Mouse (Mus musculus): Measurements from ENCODE around the gene C1ql1. TPM values are rescaled to one million over a fixed set of nuclear protein-coding genes. Genes with fewer than 3 reads are reported as not detected.
A peak's percentile ranks its signal among the peaks of the same experiment; 100 is the strongest.

The C1ql1 gene
- total RNA-seq, 1 experiment from 2014 or later, result 49.7 TPM

DNA sequence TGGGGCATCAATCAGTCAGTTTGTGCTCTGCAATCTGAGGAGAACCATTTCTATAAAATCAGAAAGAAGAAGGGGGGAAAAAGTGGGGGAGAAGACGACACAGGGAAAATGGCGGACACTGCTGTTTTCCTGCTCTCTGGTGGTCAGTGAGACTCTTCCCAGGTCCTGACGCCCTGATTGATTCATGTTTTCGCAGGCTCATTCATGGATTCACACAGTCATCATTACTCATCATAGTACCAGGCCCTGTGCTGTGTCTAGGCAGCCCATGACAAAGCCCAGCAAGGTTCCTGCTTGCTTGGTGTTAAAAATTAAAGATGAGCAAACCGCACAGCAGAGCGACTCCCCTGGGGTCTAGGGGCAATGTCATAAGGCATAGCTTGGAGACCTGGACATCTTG, 11.9 kb upstream of the C1ql1 start:
- DNase-seq, result no peak

DNA sequence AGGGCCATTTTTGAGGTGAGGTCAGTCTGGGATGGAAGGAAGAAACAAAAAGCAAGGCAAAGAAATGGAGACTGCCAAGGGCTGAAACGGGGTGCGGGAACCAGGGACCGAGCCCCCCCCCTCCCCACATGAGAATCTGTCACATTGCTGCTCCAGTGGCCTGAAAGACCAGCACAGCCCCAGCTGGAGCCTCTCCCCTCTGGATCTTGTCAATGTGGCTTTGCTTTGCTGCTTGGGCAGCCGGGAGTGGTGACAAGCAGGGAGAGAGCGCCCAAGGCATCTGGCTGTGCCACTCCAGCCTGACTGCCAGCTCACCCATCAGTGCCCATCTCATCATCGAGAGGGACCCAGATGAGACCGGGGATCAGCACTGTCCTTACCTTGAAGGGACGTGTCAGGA, 11.2 kb upstream of the C1ql1 start:
- DNase-seq, result no peak

DNA sequence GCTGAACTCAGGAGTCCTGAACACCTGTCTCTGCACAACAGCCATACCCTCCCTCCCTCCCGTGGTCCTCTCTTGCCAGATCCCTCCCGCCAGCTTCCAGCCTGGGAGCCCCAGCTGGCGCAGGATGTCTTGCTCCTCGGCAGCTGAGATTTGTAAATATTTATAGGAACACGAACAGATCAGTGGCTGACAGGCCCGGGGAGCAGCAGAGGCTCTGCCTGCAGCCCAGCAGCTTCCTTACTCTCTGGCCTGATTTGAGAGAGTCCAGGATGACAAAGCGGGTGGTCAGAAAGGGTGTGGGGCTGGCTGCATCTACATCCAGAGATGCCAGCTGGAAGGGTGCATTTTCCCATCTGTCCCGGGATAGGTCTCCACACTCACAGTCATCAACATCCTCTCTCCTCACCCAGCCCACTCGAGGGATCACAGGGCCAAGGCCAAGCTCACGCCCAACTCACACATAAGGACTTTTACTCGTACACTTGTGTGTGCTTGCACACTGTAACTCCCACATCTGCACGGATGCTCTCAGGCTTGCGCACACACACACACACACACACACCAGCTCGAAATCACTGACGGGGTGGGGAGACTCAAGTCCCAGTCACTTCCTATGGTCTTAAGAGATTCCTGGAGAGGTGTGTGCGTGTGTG, 10.6 kb upstream of the C1ql1 start:
- DNase-seq, result no peak

DNA sequence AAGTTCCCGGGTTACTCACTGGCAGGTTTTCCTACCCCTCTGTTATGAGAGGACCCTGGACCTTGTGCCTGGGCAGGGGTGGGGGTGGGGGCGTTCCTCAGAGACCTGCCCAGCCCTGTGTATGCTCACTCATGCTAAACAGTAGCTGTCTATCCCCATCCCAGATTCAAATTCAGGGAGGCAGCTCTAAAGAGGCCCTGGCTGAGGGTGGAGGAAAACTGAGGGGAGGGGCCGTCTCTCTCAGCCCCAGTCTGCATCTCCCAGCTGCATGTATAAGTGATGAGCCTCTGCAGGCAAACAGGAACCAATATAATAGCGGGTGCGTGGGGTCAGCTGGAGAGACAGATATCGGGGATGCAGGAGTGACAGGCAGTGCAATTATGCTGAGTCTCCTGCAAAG, 6.4 kb upstream of the C1ql1 start:
- DNase-seq, result no peak

DNA sequence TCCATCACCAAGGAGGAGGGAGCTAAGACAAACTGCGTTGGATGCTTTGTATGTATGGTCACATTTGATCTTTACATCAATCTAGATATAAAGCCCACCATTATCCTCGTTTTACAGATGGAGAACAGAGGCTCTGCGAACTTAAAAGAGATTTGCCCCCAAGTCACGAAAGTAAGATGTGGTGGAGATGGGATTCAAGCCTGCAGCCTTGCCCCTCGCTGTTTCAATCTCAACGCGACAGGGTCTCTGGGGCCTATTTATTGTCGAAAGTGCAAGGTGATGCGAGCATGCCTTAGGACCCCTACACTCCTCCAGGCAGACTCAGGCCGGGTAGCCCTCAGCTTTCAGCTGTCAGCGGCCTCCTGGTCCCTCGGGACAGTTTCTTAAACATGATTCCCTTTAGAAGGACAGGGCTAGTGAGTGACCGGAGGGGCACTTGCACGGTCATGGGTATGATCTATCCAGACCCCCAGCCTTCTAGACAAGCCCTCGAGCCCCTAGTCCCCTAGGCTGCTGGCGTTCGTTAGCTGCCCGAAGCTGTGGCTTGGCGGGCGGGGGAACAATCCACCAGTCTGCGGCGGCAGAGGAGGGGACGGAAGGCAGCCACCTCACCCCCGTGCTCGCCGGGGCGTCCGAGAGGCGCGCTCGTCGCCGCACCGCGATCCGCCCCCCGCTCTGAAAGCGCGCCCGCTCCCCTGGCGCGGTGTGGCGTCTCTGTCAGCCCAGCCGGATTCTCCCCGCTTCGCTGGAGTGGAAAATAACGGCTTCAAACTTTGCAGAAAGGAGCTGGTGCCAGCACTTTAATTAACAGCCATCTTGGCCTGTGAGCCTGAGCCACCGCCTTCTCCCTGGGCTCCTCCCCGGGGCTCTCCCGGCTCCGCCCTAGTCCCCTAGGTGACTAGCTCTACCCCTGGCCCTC, 1.8 kb upstream of the C1ql1 start:
- peak; percentile 60 for DNase-seq

DNA sequence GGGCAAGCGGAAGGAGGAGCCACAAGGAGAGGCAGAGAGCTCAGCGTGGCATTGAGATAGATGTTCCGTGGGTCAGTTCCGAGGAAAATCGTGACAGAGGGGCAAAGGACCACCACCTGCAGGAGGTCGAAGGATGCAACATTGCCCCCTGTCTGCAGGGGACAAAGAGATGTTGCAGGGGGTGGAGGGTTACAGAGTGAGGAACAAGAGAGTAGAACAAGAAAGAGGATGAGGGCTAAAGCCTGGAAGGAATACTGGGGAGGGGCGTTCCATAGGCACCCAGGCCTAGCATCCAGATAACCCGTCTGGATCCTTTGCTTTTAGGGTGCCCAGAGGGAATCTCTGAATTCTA, 480 bp upstream of the C1ql1 start:
- no peak for DNase-seq

DNA sequence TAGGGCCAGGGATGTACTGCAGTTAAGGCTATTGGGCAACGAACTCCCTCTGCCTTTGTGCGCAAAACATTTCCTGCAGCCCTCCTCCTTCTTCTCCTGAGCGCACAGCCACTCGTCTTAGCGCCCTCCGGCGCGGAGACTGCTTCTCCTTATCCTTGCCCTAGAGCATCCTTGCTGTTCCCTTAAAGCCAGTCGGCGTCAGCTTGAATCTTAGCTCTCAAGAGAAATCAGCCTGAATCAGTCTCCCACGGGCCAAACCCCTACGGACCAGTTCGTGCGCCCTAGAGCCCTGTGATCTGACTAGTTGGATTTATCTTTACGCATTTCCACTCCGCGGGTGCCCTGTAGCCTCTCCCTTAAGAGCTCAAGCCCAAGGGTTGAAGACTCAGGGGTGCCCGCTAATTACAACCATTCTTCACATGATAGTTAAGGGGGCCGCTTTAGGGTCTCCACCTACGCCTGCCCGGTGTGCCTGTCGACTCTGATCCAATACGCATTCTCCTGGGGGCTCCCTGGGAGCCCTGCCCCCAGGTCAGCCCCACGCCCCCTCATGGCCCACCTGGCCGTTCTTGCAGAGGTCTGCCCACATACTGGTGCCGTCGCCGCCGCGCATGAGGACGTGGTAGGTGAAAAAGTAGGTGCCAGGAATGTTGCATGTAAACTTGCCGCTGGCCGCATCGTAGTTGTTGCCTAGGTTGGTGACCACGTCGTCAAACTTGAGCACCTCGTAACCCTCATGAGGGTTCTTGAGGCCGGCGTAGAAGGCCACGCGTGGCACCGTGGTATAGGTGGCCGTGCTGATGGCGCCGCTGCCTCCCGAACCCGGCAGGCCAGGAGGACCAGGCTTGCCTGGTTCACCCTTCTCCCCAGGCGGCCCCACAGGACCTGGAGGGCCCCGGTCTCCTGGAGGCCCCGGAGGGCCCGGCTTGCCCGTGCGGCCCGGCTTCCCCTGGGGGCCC, 903 bp downstream of the C1ql1 start:
- DNase-seq, result no peak

DNA sequence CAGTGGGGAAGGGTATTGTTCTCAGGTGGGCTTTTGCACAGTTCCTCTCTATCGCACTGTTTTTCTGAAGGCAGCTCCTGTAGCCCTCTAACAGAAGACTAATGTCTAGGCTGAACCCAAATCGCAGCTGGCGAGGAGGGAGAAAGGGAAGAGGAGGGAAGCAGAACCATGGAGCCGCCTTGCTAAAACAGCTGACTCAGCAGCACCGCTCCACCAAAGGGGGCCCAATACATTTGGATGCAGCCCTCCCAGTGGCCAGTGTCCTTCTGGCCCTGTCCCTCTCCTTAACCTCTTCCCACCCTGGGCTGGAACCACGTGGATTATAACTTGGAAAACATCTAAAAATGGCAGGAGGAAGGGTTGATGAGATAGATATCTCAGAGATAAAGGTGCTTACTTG, 5.3 kb downstream of the C1ql1 start:
- no peak for DNase-seq

DNA sequence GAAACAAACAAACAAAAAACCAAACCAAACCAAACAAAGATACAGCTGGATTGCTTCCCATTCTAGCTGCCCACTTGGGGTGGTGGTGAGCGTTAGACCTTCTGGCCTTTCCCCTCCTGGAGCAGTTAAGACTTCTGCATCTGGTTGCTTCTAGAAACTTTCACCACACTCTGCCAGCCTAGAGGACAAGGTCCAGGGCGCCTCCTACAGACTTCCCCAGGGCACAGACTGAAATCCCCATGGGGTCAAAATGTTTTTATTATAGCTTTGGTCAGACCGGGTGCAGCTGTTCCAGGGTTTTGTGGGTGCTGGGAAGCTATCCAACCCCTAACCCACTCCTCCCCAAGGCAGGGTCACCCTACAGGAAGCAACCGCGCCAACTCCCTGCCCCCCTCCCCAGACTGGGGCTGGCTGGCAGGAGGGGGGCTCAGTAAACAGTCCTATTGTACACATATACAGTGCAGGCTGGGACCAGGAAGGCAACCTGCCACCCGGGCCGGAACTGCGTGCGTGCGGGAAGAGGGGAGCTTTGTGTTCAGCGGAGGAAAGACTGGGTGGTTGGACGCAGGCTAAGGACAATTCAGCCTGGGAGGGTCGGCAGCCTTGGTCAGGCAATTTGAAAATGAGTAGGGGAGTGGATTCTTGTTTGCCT, 7.3 kb downstream of the C1ql1 start:
- no peak for DNase-seq

DNA sequence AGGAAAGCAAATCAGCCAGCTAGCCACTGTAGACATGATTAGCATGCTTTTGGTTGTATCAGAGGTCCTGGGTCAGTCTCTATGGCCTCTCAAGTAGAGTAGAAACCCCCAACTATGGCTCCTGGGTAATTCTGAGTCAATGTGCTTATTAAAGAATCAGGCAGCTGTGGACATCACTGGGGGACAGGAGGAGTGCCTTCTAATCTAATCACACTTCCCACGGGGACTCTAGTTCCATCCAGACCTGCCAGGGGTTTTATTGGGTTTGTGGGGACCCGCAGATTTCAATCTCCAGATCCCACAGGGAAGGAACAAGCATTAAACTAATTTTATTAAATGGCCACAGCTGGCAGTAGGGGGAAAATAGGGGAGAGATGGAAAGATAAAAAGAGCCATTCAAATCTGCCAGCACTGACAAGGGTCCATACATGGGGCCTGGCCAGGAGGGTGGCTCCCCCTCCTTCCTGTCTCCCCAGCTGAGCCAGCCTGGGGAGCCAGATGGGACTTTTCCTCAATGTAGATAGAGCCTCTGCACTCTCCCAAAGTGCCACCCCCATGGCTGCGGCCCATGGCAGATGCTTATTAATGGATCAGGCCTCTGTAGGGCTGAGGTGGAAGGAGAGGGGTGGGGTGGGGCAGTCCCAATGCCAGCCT, 8.8 kb downstream of the C1ql1 start:
- no peak for DNase-seq

DNA sequence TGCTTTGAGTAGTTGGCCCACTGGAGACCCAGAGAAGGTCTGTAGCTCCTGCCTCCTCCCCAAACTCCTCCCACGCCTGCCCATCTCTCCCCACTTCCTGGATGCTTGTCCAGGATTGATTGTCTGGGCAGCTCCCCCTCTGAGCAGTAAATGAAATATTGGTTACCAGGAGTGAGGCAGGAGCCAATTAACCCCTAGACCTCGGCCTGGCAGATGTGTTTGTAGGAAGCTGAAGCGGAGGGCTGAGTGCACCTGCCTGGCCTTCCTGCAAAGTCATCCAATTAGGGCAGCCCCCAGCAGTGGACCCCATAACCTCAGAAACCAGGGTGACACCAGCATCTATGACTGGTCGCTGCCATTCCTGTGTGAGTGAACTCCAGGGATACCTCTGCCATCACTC, 10.2 kb downstream of the C1ql1 start:
- no peak for DNase-seq

DNA sequence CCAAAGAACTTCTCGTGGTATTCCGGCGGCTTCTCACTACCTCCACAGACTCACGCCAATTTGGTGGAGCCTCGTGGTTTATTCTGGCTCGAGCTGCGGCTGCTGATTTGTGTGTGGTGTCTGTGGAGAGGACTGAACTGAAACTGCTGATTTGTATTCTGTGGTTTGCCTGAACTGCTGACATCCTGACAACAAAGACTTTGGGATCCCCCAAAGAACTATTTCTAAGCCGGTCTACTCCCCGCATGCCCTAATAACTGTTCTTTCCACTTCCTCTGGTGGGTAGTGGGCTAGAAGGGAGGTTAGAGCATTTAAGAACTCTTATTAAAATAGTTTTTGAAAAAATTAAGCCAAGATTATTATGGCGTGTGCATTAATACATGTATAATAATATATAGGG, 15.8 kb downstream of the C1ql1 start:
- no peak for DNase-seq

DNA sequence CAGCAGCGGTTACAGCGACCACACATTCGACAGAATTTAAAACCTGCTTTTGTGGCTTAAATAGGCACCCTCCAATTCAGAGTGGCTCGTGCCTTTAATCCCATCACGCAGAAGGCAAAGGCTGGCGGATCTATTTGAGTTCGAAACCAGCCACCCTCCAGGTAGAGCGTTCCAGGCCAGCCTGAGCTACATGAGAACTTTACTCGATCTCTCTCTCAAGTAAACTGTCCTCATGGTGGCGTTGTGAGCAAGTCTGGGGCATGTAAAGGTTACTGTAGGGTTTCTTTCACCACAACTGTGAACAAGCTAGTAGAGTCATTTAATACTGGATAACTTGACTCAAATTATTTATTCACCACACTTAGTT, 21.2 kb downstream of the C1ql1 start:
- no peak for DNase-seq

DNA sequence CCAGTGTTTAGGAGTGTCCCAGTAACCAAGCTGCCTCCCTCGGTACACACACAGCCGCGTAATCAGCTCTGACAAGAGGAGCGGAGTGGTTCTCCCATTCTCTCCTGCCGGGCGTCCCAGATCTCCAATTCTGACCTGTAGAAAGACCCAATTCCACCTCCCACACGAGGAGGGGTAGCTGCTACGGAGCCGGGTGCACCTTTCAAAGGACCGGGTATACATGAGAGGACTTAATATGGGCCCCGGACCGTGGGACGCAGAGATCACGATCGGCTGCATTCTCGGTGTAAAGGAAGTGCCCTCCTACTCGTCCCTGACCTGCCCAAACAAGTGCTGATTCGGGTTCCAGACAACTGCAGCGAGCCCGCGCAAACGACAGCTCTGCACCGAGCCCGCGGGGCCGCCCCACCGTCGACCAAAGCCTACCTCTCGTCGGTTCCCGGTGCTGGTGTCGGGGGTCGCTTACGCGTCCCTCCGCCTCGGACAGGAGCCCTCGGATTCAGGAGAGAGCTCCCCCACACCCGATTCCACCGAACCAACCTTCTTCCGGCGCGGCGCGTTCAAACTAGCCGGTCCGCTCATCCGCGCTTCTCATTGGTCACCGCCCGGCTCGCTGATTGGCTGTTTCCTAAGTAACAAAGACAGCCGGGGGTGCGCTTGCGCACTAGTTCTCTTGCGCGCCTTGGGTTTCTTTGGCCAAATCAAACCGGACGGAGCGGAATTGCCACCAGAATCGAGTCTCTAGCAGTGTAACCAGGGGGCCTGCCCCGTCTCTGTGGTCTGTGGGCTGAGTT, 21.7 kb downstream of the C1ql1 start, which contains the start of gene Kif18b:
Gene Kif18b (minus strand): TSS at position 568 of the 794 bp plus-strand sequence.
- peak; percentile 95 for DNase-seq

DNA sequence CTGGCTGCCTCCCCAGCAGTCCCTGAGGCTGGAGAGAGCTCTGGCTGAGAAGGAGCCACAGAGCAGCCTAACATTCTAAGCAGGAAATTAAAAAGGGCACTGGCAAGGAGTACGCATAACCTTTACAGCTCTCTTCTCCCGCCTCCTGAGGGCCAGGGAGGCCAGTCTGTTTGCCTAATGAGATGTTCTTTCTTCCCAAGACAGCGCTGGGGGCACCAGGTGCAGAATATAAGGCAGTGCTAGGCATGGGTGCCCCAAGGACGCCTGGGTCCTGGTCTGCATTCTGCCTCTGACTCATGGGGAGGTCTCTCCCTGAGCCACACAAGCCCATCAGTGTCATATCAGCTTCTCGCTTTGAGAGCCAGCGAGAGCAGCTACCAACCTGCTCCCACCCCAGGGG, 25.0 kb downstream of the C1ql1 start:
- DNase-seq, result no peak

DNA sequence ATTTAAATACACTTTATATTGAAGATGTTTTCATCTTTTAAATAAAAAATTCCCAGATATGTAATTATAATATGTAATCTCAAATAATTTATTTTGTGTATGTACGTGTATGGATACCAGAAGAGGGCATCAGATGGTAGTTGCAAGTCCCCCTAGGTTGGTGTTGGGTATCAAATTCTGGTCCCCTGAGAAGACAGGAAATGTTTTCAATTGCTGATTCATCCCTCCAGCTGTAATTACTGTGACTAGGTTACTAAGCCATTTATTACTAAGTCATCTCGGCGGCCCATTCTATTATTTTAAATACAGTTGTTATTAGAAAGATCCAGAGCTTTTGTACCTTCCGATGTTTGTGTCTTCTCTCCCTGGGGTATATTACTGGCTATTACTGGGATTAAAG, 28.4 kb downstream of the C1ql1 start:
- DNase-seq, result no peak

DNA sequence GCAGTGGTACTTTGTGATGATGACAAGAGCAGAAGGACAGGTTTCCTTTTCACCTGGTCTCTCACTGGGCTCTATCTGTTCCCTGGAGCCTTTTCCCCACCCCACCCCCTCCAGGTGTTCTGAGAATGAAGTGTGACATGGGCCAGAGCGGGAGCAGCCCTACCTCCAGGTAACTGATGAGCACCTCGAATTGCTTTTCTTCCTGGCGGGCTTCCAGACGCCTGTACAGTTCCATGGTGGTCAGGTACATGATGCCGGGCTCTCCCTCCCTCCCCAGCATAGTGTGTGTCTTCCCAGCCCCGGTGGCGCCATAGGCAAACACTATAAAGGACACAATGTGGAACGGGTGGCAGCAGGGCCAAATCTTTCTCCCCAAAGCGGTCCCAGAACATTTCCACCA, 31.1 kb downstream of the C1ql1 start:
- no peak for DNase-seq

DNA sequence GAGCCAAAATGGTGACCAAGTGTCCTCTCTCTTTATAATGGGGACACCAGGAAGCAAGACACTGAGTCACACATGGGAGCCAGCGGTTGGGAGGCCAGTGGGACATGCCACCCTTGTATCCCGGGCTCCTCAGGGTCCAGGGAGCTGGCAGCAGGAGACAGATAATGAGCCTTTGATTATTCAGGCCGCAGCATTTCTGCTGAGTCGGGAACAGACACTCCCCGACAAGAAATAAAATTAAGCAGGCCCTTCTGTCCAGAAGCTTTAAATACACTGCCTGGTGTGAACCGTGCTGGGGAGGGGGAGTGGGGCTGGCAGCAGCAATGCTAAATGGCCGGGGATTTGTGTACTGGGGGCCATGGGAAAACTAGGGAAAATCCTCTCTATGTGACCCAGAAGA, 35.1 kb downstream of the C1ql1 start:
- DNase-seq, result no peak

DNA sequence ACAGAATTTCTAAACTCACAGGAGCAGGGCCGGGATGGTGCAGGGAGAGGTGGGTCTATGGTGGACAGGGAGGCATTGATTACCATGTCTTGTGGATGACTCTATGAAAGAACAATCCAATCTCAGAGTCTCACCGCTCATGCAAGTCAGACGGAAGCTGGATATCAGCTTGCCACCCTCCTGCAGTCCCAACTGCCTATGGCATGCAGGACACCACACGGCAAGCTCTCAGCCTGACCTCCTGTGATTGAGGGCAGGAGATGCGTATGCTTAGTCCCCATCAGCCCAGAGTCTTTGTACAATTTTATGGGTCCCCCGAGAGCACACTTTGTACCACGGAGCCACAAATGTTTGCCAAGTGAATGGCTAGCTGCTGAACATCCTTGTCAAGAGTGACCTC, 42.8 kb downstream of the C1ql1 start:
- DNase-seq, result no peak

DNA sequence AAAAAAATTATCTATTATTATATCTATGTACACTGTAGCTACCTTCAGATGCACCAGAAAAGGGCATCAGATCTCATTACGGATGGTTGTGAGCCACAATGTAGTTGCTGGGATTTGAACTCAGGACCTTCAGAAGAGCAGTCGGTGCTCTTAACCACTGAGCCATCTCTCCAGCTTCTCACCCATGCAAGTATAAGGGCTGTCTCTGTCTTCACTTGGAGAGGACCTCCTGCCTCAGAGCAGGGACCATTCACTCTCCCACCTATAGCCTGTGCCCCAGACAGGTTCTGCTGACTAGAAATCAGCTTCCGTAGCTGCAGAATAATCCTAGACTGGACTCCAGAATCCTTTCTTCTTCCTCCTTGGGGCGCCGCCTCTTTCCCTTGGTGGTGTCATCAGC, 44.4 kb downstream of the C1ql1 start:
- no peak for DNase-seq

DNA sequence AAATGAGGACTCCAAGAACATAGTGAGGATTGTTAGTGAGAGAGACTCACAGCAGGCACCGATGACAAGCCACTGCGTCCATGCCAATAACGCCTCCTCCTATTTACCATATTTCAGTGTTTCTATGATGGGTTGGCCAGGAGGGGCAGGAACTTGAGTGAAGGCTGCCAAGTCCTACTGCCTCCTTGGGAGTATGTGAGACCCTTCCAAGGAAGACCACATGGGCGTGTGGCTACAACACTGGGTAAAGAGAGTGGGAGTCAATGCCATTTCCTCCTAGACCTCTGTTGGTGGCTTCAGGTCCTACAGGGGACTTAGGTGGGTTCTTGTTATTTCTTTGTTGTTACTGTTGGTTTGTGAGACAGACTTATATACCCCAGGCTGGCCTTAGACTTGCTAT, 45.3 kb downstream of the C1ql1 start:
- no peak for DNase-seq

Data from adrenal gland, postnatal 25 days (tissue).